Mouse (Mus musculus) stomach, postnatal 0 days (tissue): ENCODE results near the gene Slc4a5. TPM values are rescaled to one million over a fixed set of nuclear protein-coding genes. Genes with fewer than 3 reads are reported as not detected.
A peak's percentile ranks its signal among the peaks of the same experiment; 100 is the strongest.

Experiments used
- ATAC-seq: fragments of 200-750 bp; cut with Nextera tagmentation; 2 replicates; pipeline ENCODE4 v1.8.0; 2017; ENCODE audit not compliant: low FRiP score, low TSS enrichment
- DNase-seq: peaks from one replicate; pipeline ENCODE4 v3.0.0-alpha.2; 2016; ENCODE audit warnings: low spot score
- H3K27ac ChIP-seq: fragments of 300-500 bp; sonication (generic); replicated peaks from 2 replicates; pipeline ENCODE4 v1.5.1; 2014; ENCODE audit warnings: mild to moderate bottlenecking, control low read depth
- H3K27me3 ChIP-seq: fragments of 300-500 bp; sonication (generic); 2 replicates; pipeline ENCODE4 v1.6.1; 2014; ENCODE audit warnings: low read length; ENCODE audit not compliant: control insufficient read depth, insufficient read depth
- H3K36me3 ChIP-seq: fragments of 300-500 bp; sonication (generic); 2 replicates; pipeline ENCODE4 v1.6.1; 2014; ENCODE audit warnings: low read length, mixed read lengths; ENCODE audit not compliant: control insufficient read depth, insufficient read depth
- H3K4me1 ChIP-seq: fragments of 300-500 bp; sonication (generic); replicated peaks from 2 replicates; pipeline ENCODE4 v1.6.1; 2014; ENCODE audit warnings: antibody characterized with exemption; ENCODE audit not compliant: control insufficient read depth, insufficient read depth
- H3K4me2 ChIP-seq: fragments of 300-500 bp; sonication (generic); replicated peaks from 2 replicates; pipeline ENCODE4 v1.6.1; 2014; ENCODE audit warnings: low read depth, mild to moderate bottlenecking, control low read depth, moderate library complexity
- H3K4me3 ChIP-seq: fragments of 300-500 bp; sonication (generic); 2 replicates; pipeline ENCODE4 v1.5.1; 2014; ENCODE audit warnings: low read depth, low read length, control low read depth
- H3K9ac ChIP-seq: fragments of 300-500 bp; sonication (generic); 2 replicates; pipeline ENCODE4 v1.6.1; 2014; ENCODE audit warnings: mild to moderate bottlenecking, low read length, control low read depth, mixed read lengths
- H3K9me3 ChIP-seq: fragments of 300-500 bp; sonication (generic); 2 replicates; pipeline ENCODE4 v1.6.1; 2016; ENCODE audit warnings: low read length; ENCODE audit not compliant: control insufficient read depth
- CTCF ChIP-seq: IDR thresholded peaks from 2 replicates; pipeline ENCODE4 v1.5.1; 2016; ENCODE audit warnings: antibody characterized with exemption, low read depth, mild to moderate bottlenecking, moderate library complexity
- EP300 ChIP-seq: optimal IDR thresholded peaks from 2 replicates; pipeline ENCODE3; 2016; ENCODE audit warnings: antibody characterized with exemption
- WGBS: fragments of 180-500 bp; shearing (Covaris S2); extraction: QIAGEN DNeasy Blood & Tissue Kit; methylation state at CpG from one replicate; pipeline ENCODE4 v1.1.7; 2014; 5-methylcytosine and 5-hydroxymethylcytosine counted together
- polyA plus RNA-seq: library from polyadenylated mRNA; unstranded; fragments of >200 nt; fragmentation: Nextera tagmentation; extraction: Ambion mirVana; gene quantifications from 2 replicates; pipeline ENCODE4 v1.2.1, GENCODE M21; 2015

Gene Slc4a5
- polyA plus RNA-seq, 1 experiment from 2014 or later, result 0.08 TPM

GRCm38 (mm10) chr6:83273733-83274132 is 54.1 kb downstream of the Slc4a5 start:
- H3K27ac ChIP-seq, result no peak overlapping the region
- H3K4me2 ChIP-seq, result no peak overlapping the region
- no peak overlapping the region for H3K9ac ChIP-seq
- H3K9me3 ChIP-seq, result no peaks in the 10 kb centered on the region
- H3K27me3 ChIP-seq, result no peaks in the 10 kb centered on the region
- H3K4me3 ChIP-seq, result no peak overlapping the region
- H3K4me1 ChIP-seq, result no peaks in the 10 kb centered on the region
- ATAC-seq (no peak), DNase-seq (no peak)
- H3K36me3 ChIP-seq, result no peaks in the 10 kb centered on the region
- 86% methylated on average over 11 of the region's 11 CpGs for WGBS
- TF ChIP-seq EP300, result no peak
- no peak for TF ChIP-seq CTCF

- Histone ChIP-seq H3K27me3 (no peaks in the 10 kb centered on the region), H3K4me3 (no peak overlapping the region), H3K27ac (no peak overlapping the region), H3K9ac (no peak overlapping the region), H3K4me2 (no peak overlapping the region), H3K36me3 (no peaks in the 10 kb centered on the region), H3K9me3 (no peaks in the 10 kb centered on the region), H3K4me1 (no peaks in the 10 kb centered on the region)
- DNase-seq, result no peak
- no peak for TF ChIP-seq CTCF
- TF ChIP-seq EP300, result no peak
- WGBS, result 67% methylated on average over 13 of the region's 13 CpGs
- no peak for ATAC-seq
These were observed 57.5 kb downstream of the Slc4a5 start for GRCm38 (mm10) chr6:83277151-83277550.

- no peaks in the 10 kb centered on the region for H3K36me3 ChIP-seq
- H3K4me2 ChIP-seq, result no peak overlapping the region
- WGBS, result 22% methylated on average over 2 of the region's 2 CpGs
- no peaks in the 10 kb centered on the region for H3K4me1 ChIP-seq
- no peak for ATAC-seq
- H3K27me3 ChIP-seq, result no peaks in the 10 kb centered on the region
- H3K27ac ChIP-seq, result no peak overlapping the region
- no peak overlapping the region for H3K4me3 ChIP-seq
- DNase-seq, result peak; percentile 36
- no peak for TF ChIP-seq EP300
- TF ChIP-seq CTCF, result peak; percentile 74
- no peak overlapping the region for H3K9ac ChIP-seq
- no peaks in the 10 kb centered on the region for H3K9me3 ChIP-seq
These were observed 59.3 kb downstream of the Slc4a5 start for GRCm38 (mm10) chr6:83278881-83279280.

GRCm38 (mm10) chr6:83280256-83280955 is 60.8 kb downstream of the Slc4a5 start:
- no peaks in the 10 kb centered on the region for H3K27me3 ChIP-seq
- H3K9me3 ChIP-seq, result no peaks in the 10 kb centered on the region
- no peaks in the 10 kb centered on the region for H3K36me3 ChIP-seq
- no peak overlapping the region for H3K4me3 ChIP-seq
- WGBS, result 83% methylated on average over 8 of the region's 8 CpGs
- DNase-seq (no peak), ATAC-seq (no peak)
- no peak overlapping the region for H3K4me2 ChIP-seq
- no peaks in the 10 kb centered on the region for H3K4me1 ChIP-seq
- no peak overlapping the region for H3K27ac ChIP-seq
- no peak overlapping the region for H3K9ac ChIP-seq
- no peak for TF ChIP-seq EP300
- peak; percentile 67 for TF ChIP-seq CTCF

GRCm38 (mm10) chr6:83300447-83301229 is 81.0 kb downstream of the Slc4a5 start:
- DNase-seq (no peak), ATAC-seq (peak; percentile 86)
- Histone ChIP-seq H3K27ac (no peak overlapping the region), H3K4me3 (no peak overlapping the region), H3K27me3 (no peaks in the 10 kb centered on the region), H3K36me3 (no peaks in the 10 kb centered on the region), H3K9ac (no peak overlapping the region), H3K4me2 (no peak overlapping the region), H3K9me3 (no peaks in the 10 kb centered on the region), H3K4me1 (no peaks in the 10 kb centered on the region)
- TF ChIP-seq CTCF, result no peak
- TF ChIP-seq EP300, result no peak
- WGBS, result 63% methylated on average over 7 of the region's 7 CpGs

- ATAC-seq (0 out of 2 replicates have a peak, but pooled peaks have one; percentile 24), DNase-seq (no peak)
- Histone ChIP-seq H3K36me3 (0 out of 2 replicates have a peak, but pooled peaks cover 1% of the 10 kb centered on the region), H3K27ac (no peak overlapping the region), H3K4me3 (no peak overlapping the region), H3K27me3 (no peaks in the 10 kb centered on the region), H3K9ac (no peak overlapping the region), H3K4me2 (no peak overlapping the region), H3K4me1 (no peaks in the 10 kb centered on the region), H3K9me3 (no peaks in the 10 kb centered on the region)
- TF ChIP-seq EP300 (no peak), CTCF (no peak)
- WGBS, result 76% methylated on average over 2 of the region's 2 CpGs
These were observed 81.7 kb downstream of the Slc4a5 start for GRCm38 (mm10) chr6:83301294-83301693.
